In genomic region chr3:75353972-75354371, GRCm38 (mm10) we compare ENCODE assay signal across 27 mouse cellular contexts.
"Had no signal": no experiment of that assay in that cellular context is flagged by ENCODE, and none has a peak within 500 bp of the region (broad histone marks: within the 10 kb centered on the region; RNA-seq: fewer than 3 reads in every experiment).

No protein-coding gene starts in this region.

- H3K4me2 ChIP-seq: heart, embryonic 11.5 days; heart, embryonic 13.5 days; heart, embryonic 15.5 days; hindbrain, embryonic 13.5 days; hindbrain, embryonic 15.5 days; kidney, embryonic 15.5 days; limb, embryonic 13.5 days; limb, embryonic 15.5 days; liver, embryonic 12.5 days had no signal

- DNase-seq: gastrocnemius, postnatal 14 days; gastrocnemius, postnatal 36 days; heart, adult 11 months; heart, adult 2 months; heart, postnatal 14 days; heart, postnatal 36 days; kidney, adult 11 months; kidney, adult 2 months; kidney, adult 9 months; kidney, postnatal 14 days; kidney, postnatal 36 days; layer of hippocampus, postnatal 36 days; left cerebral cortex, postnatal 4 days had no signal

- H3K9me3 ChIP-seq: heart, embryonic 13.5 days; heart, embryonic 15.5 days; hindbrain, embryonic 13.5 days; hindbrain, embryonic 15.5 days; kidney, embryonic 15.5 days; limb, embryonic 13.5 days; limb, embryonic 15.5 days; liver, embryonic 12.5 days had no signal

- H3K27me3 ChIP-seq: heart, embryonic 13.5 days; heart, embryonic 15.5 days; hindbrain, embryonic 13.5 days; hindbrain, embryonic 15.5 days; kidney, embryonic 15.5 days; limb, embryonic 13.5 days; limb, embryonic 15.5 days; liver, embryonic 12.5 days had no signal

- H3K36me3 ChIP-seq: heart, embryonic 13.5 days; heart, embryonic 15.5 days; hindbrain, embryonic 13.5 days; hindbrain, embryonic 15.5 days; kidney, embryonic 15.5 days; limb, embryonic 13.5 days; limb, embryonic 15.5 days; liver, embryonic 12.5 days had no signal

- H3K4me3 ChIP-seq: heart, adult 2 months; heart, embryonic 13.5 days; heart, embryonic 15.5 days; hindbrain, embryonic 13.5 days; hindbrain, embryonic 15.5 days; kidney, embryonic 15.5 days; layer of hippocampus, adult 2 months; limb, embryonic 13.5 days; limb, embryonic 15.5 days; liver, embryonic 12.5 days had no signal

- H3K9ac ChIP-seq: heart, embryonic 13.5 days; heart, embryonic 15.5 days; hindbrain, embryonic 13.5 days; hindbrain, embryonic 15.5 days; kidney, embryonic 15.5 days; limb, embryonic 13.5 days; limb, embryonic 15.5 days; liver, embryonic 12.5 days; liver, embryonic 14.5 days had no signal

- H3K27ac ChIP-seq: heart, adult 2 months; heart, embryonic 13.5 days; heart, embryonic 15.5 days; hindbrain, embryonic 13.5 days; hindbrain, embryonic 15.5 days; hindbrain, postnatal 0 days; kidney, embryonic 15.5 days; kidney, postnatal 0 days; layer of hippocampus, adult 2 months; limb, embryonic 13.5 days; limb, embryonic 15.5 days; liver, embryonic 12.5 days; liver, embryonic 14.5 days had no signal

- ATAC-seq: hindbrain, postnatal 0 days; intestine, embryonic 16.5 days; liver, embryonic 12.5 days had no signal

- H3K4me1 ChIP-seq: heart, embryonic 13.5 days; heart, embryonic 15.5 days; hindbrain, embryonic 13.5 days; hindbrain, embryonic 15.5 days; kidney, embryonic 15.5 days; limb, embryonic 13.5 days; limb, embryonic 15.5 days; liver, embryonic 12.5 days had no signal
